Mouse (Mus musculus) gastrocnemius, postnatal 10 days (tissue): ENCODE results near the gene Borcs5. TPM values are rescaled to one million over a fixed set of nuclear protein-coding genes. Genes with fewer than 3 reads are reported as not detected.

ENCODE experiments used
- DNase-seq: peaks from one replicate; pipeline ENCODE4 v3.0.0; 2021; ENCODE audit warnings: mixed read lengths
- total RNA-seq, 2 experiments: library from RNA; stranded (reverse); gene quantifications; 2 replicates each; pipeline ENCODE4 v1.2.3; 2021

Borcs5 gene
- total RNA-seq, 2 experiments from 2014 or later: 10.3 to 12.1 TPM

GRCm38 (mm10) chr6:134717886-134718667 is 78.8 kb downstream of the Borcs5 start:
- DNase-seq: no peak

GRCm38 (mm10) chr6:134718668-134719065 is 79.4 kb downstream of the Borcs5 start:
- no peak for DNase-seq

- no peak for DNase-seq
These were observed 79.8 kb downstream of the Borcs5 start for GRCm38 (mm10) chr6:134719156-134719555.

GRCm38 (mm10) chr6:134720150-134720549 is 80.8 kb downstream of the Borcs5 start:
- no peak for DNase-seq

- no peak for DNase-seq
These were observed 82.5 kb downstream of the Borcs5 start for GRCm38 (mm10) chr6:134721729-134722269.

GRCm38 (mm10) chr6:134722906-134723305 is 83.6 kb downstream of the Borcs5 start:
- DNase-seq: no peak

GRCm38 (mm10) chr6:134723326-134723725 is 84.0 kb downstream of the Borcs5 start:
- DNase-seq: no peak

GRCm38 (mm10) chr6:134723833-134724553 is 84.7 kb downstream of the Borcs5 start:
- DNase-seq: no peak

GRCm38 (mm10) chr6:134725406-134725805 is 86.1 kb downstream of the Borcs5 start:
- no peak for DNase-seq

GRCm38 (mm10) chr6:134730978-134731377 is 91.7 kb downstream of the Borcs5 start:
- DNase-seq: no peak

GRCm38 (mm10) chr6:134732813-134733212 is 93.5 kb downstream of the Borcs5 start:
- DNase-seq: no peak

- no peak for DNase-seq
These were observed 94.5 kb downstream of the Borcs5 start for GRCm38 (mm10) chr6:134733800-134734221.

- no peak for DNase-seq
These were observed 97.5 kb downstream of the Borcs5 start for GRCm38 (mm10) chr6:134736853-134737252.

GRCm38 (mm10) chr6:134743568-134743967 is 104.3 kb downstream of the Borcs5 start:
- no peak for DNase-seq

- no peak for DNase-seq
These were observed 106.6 kb downstream of the Borcs5 start for GRCm38 (mm10) chr6:134745876-134746275.

- no peak for DNase-seq
These were observed 108.8 kb downstream of the Borcs5 start for GRCm38 (mm10) chr6:134748126-134748525.

- DNase-seq: no peak
These were observed 111.8 kb downstream of the Borcs5 start for GRCm38 (mm10) chr6:134751087-134751486.

GRCm38 (mm10) chr6:134751883-134752647 is 112.8 kb downstream of the Borcs5 start:
- no peak for DNase-seq

GRCm38 (mm10) chr6:134753412-134753811 is 114.1 kb downstream of the Borcs5 start:
- no peak for DNase-seq

GRCm38 (mm10) chr6:134753858-134754257 is 114.5 kb downstream of the Borcs5 start:
- no peak for DNase-seq

- no peak for DNase-seq
These were observed 116.7 kb downstream of the Borcs5 start for GRCm38 (mm10) chr6:134756058-134756457.
